Mouse (Mus musculus) cerebral cortex, adult 2 months (tissue): Measurements from ENCODE around the gene Plekhh1.

Experiments used
- WGBS: fragments of 180-500 bp; shearing (Covaris S2); methylation state at CpG from one replicate; pipeline ENCODE4 v1.1.7; 2018; 5-methylcytosine and 5-hydroxymethylcytosine counted together

Plekhh1 gene

DNA sequence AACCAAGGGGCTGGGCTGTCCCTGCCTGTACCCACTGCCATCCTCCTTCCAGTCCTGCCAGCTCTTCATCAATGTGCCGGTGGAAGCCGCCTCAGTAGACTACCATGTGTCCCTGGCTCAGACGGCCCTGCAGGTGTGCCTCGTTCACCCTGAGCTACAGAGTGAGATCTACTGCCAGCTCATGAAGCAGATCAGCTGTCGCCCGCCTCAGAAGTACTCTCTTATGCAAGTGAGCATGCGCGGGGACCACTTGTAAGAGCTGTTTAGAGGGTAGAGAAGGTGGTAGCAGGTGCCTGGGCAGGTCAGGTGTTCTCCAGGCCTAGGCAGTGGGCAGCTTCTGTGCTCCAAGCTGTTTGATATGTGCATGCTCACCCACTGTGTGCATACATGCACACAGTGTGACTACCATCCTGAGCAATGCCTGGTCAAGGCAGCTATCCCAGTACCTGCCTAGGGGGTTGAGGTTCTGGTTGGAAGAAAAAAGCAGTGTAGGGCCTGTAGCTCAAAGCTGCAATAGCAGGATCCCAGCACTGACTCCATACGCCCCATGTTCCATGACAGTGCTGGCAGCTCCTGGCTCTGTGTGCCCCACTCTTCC, 41.9 kb downstream of the Plekhh1 start:
- 93% methylated on average over 9 of the region's 9 CpGs for WGBS

GRCm38 (mm10) chr12:79072576-79072975, 43.6 kb downstream of the Plekhh1 start:
- 82% methylated on average over 6 of the region's 6 CpGs for WGBS

DNA sequence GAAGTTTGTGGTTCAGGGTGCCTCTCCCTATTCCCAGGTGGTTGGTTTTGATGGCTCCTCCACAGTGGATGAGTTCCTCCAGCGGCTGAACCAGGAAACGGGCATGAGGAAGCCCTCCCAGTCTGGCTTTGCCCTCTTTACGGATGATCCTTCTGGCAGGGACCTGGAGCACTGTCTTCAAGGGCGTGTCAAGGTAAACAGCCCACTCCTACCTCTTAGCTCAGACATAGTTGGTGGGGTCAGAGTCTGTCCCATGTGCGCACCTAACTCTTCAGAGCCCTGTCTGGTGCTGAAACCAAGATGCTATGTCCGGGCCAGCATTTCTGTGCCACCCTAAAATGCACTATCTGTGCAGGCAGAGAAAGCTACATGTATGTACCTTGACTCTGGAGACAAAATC, 44.4 kb downstream of the Plekhh1 start:
- 97% methylated on average over 6 of the region's 6 CpGs for WGBS

DNA sequence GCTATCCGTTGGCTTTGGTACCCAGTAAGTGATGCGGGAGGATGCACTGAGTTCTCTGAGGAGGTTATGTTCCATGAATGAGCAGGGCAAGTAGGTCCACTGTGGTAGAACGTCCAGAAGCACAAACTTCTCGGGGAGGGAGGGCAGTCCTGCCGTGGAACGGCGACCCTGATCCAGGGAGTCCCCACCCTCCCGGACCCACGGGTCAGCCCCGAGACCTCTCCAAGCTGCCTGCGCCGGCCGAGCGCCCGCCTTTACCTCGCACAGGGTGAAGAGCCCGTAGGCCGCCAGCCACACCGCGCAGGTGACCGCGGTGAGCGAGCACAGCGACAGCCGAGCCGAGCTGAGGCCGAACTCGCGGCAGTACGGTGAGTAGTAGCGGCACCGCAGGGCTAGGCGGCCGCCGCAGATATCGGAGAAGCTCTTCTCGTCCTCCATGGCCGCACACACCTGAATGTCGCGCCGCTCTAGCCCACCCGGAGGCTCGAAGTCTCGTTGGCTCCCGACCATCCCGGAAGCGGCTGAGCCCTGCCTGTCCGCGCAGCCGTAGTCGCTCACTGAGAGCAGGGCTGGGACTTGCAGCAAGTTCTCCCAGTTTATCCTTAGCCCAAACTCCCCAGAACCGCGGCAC, 60.3 kb downstream of the Plekhh1 start, which contains the start of gene Pigh:
Gene Pigh, minus strand, starts transcription at position 470 of the 631 bp plus-strand sequence.
- WGBS = under 1% methylated on average over 53 of the region's 53 CpGs

DNA sequence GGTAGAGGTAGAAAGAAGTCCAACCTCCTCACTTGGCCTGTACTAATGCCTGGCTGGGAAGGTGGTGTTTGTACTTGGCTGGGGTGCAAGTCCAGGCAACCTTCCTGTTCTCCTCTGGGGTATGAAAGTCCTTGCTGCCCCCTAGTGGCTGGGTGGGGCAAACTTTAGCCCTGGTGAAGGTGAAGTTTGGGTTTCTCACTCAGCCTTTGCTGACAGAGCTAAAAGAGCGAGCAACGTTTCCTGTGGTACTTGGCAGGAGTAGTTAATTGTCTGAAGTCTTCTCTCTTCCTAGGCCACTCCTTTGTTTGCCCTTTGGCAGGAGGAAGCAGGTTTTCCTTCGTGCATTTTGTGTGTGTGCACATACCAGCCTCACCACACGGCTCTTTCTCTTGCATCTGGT, 63.6 kb downstream of the Plekhh1 start:
- 37% methylated on average over 4 of the region's 4 CpGs for WGBS

- WGBS = 55% methylated on average over 3 of the region's 3 CpGs
Observed at GRCm38 (mm10) chr12:79097106-79097752, 68.3 kb downstream of the Plekhh1 start.

GRCm38 (mm10) chr12:79103773-79104172, 74.8 kb downstream of the Plekhh1 start:
- 85% methylated on average over 3 of the region's 3 CpGs for WGBS

DNA sequence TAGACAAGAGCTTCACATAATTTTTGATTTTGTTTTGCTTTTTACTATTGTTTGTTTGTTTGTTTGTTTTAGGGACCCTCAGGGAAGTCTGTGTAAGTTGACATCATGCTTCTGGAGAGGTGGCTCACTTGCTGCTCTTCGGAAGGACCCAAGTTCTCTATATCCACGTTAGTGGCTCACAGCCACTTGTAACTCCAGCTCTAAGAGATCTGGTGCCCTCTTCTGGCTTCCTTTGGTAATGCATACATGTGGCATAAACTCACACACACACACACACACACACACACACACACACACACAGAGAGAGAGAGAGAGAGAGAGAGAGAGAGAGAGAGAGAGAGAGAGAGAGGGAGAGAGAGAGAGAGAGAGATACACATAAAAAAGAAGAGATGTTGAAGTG, 75.6 kb downstream of the Plekhh1 start:
- WGBS = 74% methylated on average over 2 of the region's 2 CpGs

- WGBS = 87% methylated on average over 5 of the region's 5 CpGs
Observed at GRCm38 (mm10) chr12:79105312-79105711, 76.3 kb downstream of the Plekhh1 start.

- WGBS = 90% methylated on average over 4 of the region's 4 CpGs
Observed at GRCm38 (mm10) chr12:79118991-79119390, 90.0 kb downstream of the Plekhh1 start.

- WGBS = 28% methylated on average over 3 of the region's 3 CpGs
Observed at GRCm38 (mm10) chr12:79122820-79123219, 93.9 kb downstream of the Plekhh1 start.

DNA sequence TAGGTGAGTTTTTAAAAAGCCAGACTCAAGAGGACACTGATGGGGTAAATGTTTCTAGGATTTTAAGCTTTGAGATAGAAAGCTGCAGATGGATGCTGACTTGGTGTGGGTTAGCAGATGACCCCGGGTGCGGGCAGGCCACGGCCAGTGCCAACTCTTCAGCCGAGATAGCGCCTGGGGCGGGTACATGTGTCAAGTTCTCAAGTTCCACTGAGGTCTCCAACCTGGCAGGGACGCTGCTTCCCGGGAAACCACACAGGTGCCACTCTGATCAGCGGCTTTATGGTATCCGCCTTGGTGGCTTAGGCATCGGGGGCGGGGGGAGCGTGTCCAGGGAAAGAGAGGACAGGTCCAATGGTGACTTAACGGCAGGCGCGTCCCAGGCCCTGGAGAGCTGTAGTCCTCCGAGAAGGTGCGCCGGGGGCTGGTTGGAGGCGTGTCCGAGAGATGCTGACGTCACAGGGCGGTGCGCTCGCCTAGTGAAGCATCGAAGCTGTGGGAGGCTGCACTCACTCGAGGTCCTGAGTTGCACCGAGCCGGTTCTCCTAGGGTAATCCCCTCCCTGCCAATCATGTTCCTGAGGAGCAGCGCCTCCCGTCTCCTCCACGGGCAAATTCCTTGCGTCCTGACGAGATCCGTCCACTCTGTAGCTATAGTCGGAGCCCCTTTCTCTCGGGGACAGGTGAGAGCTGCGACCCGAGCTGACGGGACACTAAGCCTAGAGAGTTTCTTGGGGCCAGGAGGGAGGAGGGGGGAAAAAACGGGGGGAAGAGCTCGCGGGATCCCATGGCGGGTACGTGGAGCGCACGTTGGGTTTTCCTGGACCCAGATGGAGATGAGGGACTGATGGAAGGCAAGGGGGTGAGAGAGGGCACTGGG, 101.6 kb downstream of the Plekhh1 start, which contains the start of gene Arg2:
Gene Arg2, plus strand, starts transcription at position 479 of the 879 bp plus-strand sequence.
- 2% methylated on average over 47 of the region's 47 CpGs for WGBS
